Mouse (Mus musculus): Measurements from ENCODE around the gene Gm10663.

DNA sequence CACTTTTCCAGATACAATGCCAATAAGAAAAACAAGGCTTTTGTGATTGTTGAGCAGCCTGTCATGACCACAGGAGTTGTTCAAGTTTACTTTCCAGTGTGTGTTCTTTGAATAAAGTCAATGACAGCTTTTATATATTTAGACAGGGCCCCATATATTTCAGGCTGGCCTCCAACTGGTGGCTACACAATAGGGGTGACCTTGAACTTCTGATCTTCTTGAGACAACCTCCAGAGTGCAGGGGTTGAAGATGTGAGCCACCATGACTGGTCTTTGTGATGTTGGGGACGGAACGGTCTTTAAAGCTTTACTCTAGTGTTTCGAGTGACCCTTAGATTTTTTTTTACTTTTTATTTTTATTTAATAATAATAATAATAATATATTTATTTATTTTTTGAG is 9.2 kb upstream of the Gm10663 start:
- no peak for TF ChIP-seq TAL1 (IDR thresholded peaks at IDR 0.05; ENCODE audit: low read length)
- no peak for TF ChIP-seq GATA1 (IDR thresholded peaks at IDR 0.05; ENCODE audit: low read length)
